ENCODE assay signal across 7 mouse cellular contexts in the genomic region with DNA sequence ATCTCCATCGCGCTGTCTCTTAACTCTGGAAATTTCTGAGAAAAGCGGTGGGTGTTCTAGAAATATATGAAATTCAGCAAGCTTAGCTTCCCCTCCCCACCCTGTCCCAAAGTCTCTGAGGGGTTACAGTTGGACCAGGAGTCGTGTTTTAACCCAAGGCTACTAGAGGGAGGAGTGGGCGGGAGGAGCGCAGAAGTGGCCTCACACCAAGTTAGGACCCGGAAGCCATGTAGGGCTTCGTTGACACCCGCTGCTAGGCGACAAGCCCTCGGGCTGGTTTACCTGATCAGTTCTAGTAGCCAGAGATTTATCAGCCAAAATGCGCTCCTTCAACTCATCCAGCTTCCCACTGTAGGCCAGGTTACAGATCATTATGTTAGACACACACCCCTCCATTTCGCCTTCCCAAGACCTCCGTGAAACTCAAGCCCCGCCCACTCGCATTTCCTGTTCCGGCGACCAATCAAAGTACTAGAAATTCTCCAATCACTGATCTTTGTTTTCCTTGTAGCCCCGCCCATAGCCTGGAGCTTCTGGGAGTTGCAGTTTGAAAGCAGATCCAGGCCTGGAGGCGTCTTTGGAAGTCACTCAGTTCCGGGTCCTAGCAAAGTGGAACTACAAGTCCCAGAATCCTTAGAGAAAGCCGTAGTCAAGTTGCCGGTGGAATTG. TPM values are rescaled to one million over a fixed set of nuclear protein-coding genes. Genes with fewer than 3 reads are reported as not detected.
DNase-seq lines count a peak whose midpoint lies in the region; ATAC-seq lines count a peak whose summit lies in the region.

A gene (minus strand): TSS at position 457 of the 669 bp plus-strand sequence.
A gene (plus strand): TSS at position 636 of the 669 bp plus-strand sequence.

- no peaks in the 10 kb centered on the region for H3K4me1 ChIP-seq in embryonic facial prominence, embryonic 11.5 days (ENCODE audit: control insufficient read depth, insufficient read depth, low read length)
- no peaks in the 10 kb centered on the region for H3K4me1 ChIP-seq in limb, embryonic 10.5 days
- 0 out of 2 replicates have a peak, but pooled peaks cover 7% of the 10 kb centered on the region for H3K4me1 ChIP-seq in midbrain, embryonic 13.5 days (replicated peaks)

- ATAC-seq in embryonic facial prominence, embryonic 11.5 days (replicated peaks; ENCODE audit: insufficient number of reproducible peaks, low FRiP score, low TSS enrichment, low read depth): peak; percentile 98
- peak; percentile 96 for ATAC-seq in granulocyte monocyte progenitor cell, adult 5-6 weeks (replicated peaks; ENCODE audit: poor library complexity, severe bottlenecking)
- ATAC-seq in midbrain, embryonic 13.5 days: peak; percentile 98

- no peaks in the 10 kb centered on the region; the same call in 1 of the 2 replicates for H3K27me3 ChIP-seq in embryonic facial prominence, embryonic 11.5 days (ENCODE audit: control insufficient read depth, insufficient read depth, low read length)
- peaks cover 87% of the 10 kb centered on the region for H3K27me3 ChIP-seq in limb, embryonic 10.5 days (ENCODE audit: low read depth, poor library complexity, severe bottlenecking)
- H3K27me3 ChIP-seq in midbrain, embryonic 13.5 days: peaks cover 28% of the 10 kb centered on the region; the same call in 1 of the 2 replicates

- H3K27ac ChIP-seq in embryonic facial prominence, embryonic 11.5 days (replicated peaks; ENCODE audit: low read depth, low read length): no peak within 1 kb of the TSS
- H3K27ac ChIP-seq in limb, embryonic 10.5 days: peak within 1 kb of the TSS; percentile 80
- no peak within 1 kb of the TSS for H3K27ac ChIP-seq in midbrain, embryonic 13.5 days

- H3K9me3 ChIP-seq in embryonic facial prominence, embryonic 11.5 days (replicated peaks; ENCODE audit: control insufficient read depth, low read length): no peaks in the 10 kb centered on the region
- no peaks in the 10 kb centered on the region for H3K9me3 ChIP-seq in limb, embryonic 10.5 days (replicated peaks)
- no peaks in the 10 kb centered on the region for H3K9me3 ChIP-seq in midbrain, embryonic 13.5 days

- DNase-seq in adrenal gland, postnatal 14 days: peak; percentile 91
- peak; percentile 92 for DNase-seq in embryonic facial prominence, embryonic 11.5 days (ENCODE audit: low spot score)
- peak; percentile 95 for DNase-seq in kidney, adult 11 months
- DNase-seq in limb, embryonic 10.5 days (ENCODE audit: low spot score): peak; percentile 82
- DNase-seq in spleen, adult 12 weeks (ENCODE audit: low spot score): peak; percentile 83

- no peaks in the 10 kb centered on the region for H3K36me3 ChIP-seq in embryonic facial prominence, embryonic 11.5 days (replicated peaks; ENCODE audit: control insufficient read depth, insufficient read depth, low read depth, low read length)
- peaks cover 4% of the 10 kb centered on the region for H3K36me3 ChIP-seq in limb, embryonic 10.5 days
- no peaks in the 10 kb centered on the region for H3K36me3 ChIP-seq in midbrain, embryonic 13.5 days

- peak within 1 kb of the TSS; percentile 44 for H3K4me3 ChIP-seq in embryonic facial prominence, embryonic 11.5 days (ENCODE audit: low read depth, low read length)
- peak within 1 kb of the TSS; percentile 55 for H3K4me3 ChIP-seq in limb, embryonic 10.5 days
- H3K4me3 ChIP-seq in midbrain, embryonic 13.5 days (replicated peaks): peak within 1 kb of the TSS; percentile 52

- peak within 1 kb of the TSS; percentile 37 for H3K9ac ChIP-seq in embryonic facial prominence, embryonic 11.5 days (replicated peaks; ENCODE audit: low read length)
- peak within 1 kb of the TSS; percentile 57 for H3K9ac ChIP-seq in midbrain, embryonic 13.5 days (replicated peaks)

- peak within 1 kb of the TSS; percentile 40 for H3K4me2 ChIP-seq in embryonic facial prominence, embryonic 11.5 days (ENCODE audit: low read depth, low read length)
- H3K4me2 ChIP-seq in midbrain, embryonic 13.5 days (replicated peaks): peak within 1 kb of the TSS; percentile 55

- WGBS in embryonic facial prominence, embryonic 11.5 days: 15% methylated on average over 23 of the region's 23 CpGs
- WGBS in limb, embryonic 10.5 days: 16% methylated on average over 23 of the region's 23 CpGs
- 26% methylated on average over 23 of the region's 23 CpGs for WGBS in midbrain, embryonic 13.5 days

RNA-seq across cellular contexts. Expression of the first gene that starts in this region (rescaled TPM):
- total RNA-seq in adrenal gland, postnatal 14 days (2021): 22.5 and 25.3 TPM in 2 replicates
- polyA plus RNA-seq in embryonic facial prominence, embryonic 11.5 days (2014; fragmentation: Nextera tagmentation; extraction: Ambion mirVana): 49.5 and 52.3 TPM in 2 replicates
- total RNA-seq in granulocyte monocyte progenitor cell, adult 5-6 weeks (2014; fragmentation: Nextera tagmentation): 18.0 and 26.0 TPM in 2 replicates
- 34.5 and 54.0 TPM in 2 replicates for total RNA-seq in granulocyte monocyte progenitor cell, adult 5-6 weeks (2017)
- 48.4 and 51.5 TPM in 2 replicates for polyA plus RNA-seq in limb, embryonic 10.5 days (2016; fragmentation: Nextera tagmentation; extraction: Ambion mirVana)
- 47.1 and 50.1 TPM in 2 replicates for polyA plus RNA-seq in midbrain, embryonic 13.5 days (2015; fragmentation: Nextera tagmentation; extraction: Ambion mirVana)

RNA-seq across cellular contexts. Expression of the second gene that starts in this region (rescaled TPM):
- total RNA-seq in adrenal gland, postnatal 14 days (2021): 13.1 and 15.0 TPM in 2 replicates
- polyA plus RNA-seq in embryonic facial prominence, embryonic 11.5 days (2014; fragmentation: Nextera tagmentation; extraction: Ambion mirVana): 16.7 and 22.6 TPM in 2 replicates
- 18.8 and 22.5 TPM in 2 replicates for total RNA-seq in granulocyte monocyte progenitor cell, adult 5-6 weeks (2014; fragmentation: Nextera tagmentation)
- 24.8 and 25.8 TPM in 2 replicates for total RNA-seq in granulocyte monocyte progenitor cell, adult 5-6 weeks (2017)
- polyA plus RNA-seq in limb, embryonic 10.5 days (2016; fragmentation: Nextera tagmentation; extraction: Ambion mirVana): 11.4 and 12.0 TPM in 2 replicates
- polyA plus RNA-seq in midbrain, embryonic 13.5 days (2015; fragmentation: Nextera tagmentation; extraction: Ambion mirVana): 12.2 and 13.3 TPM in 2 replicates
